Mouse (Mus musculus) forebrain, embryonic 11.5 days (tissue): ENCODE measurements at regions not wholly inside any gene's neighbourhood (a gene's known extent, or its start where the extent isn't known, plus 50 kb on each side); places are given as distances from the start of the nearest gene placed in this dataset.

ENCODE experiments used
- ATAC-seq: fragments of 200-750 bp; cut with Nextera tagmentation; replicated peaks from 2 replicates; pipeline ENCODE4 v1.8.0; 2017; ENCODE audit warnings: moderate TSS enrichment; ENCODE audit not compliant: low FRiP score
- DNase-seq: peaks from one replicate; pipeline ENCODE4 v3.0.0-alpha.2; 2017; ENCODE audit warnings: low spot score
- H3K27ac ChIP-seq: fragments of 300-500 bp; sonication (generic); 2 replicates; pipeline ENCODE4 v1.5.1; 2014; ENCODE audit warnings: low read depth, low read length
- H3K27me3 ChIP-seq: fragments of 300-500 bp; sonication (generic); 2 replicates; pipeline ENCODE4 v1.6.1; 2014; ENCODE audit warnings: mild to moderate bottlenecking, low read length, mixed read lengths; ENCODE audit not compliant: control insufficient read depth, insufficient read depth
- H3K36me3 ChIP-seq: fragments of 300-500 bp; sonication (generic); 2 replicates; pipeline ENCODE4 v1.6.1; 2014; ENCODE audit warnings: mild to moderate bottlenecking, low read length, moderate library complexity, mixed read lengths; ENCODE audit not compliant: control insufficient read depth, insufficient read depth
- H3K4me1 ChIP-seq: fragments of 300-500 bp; sonication (generic); replicated peaks from 2 replicates; pipeline ENCODE4 v1.6.1; 2014; ENCODE audit warnings: low read length, mixed read lengths; ENCODE audit not compliant: control insufficient read depth, insufficient read depth
- H3K4me2 ChIP-seq: fragments of 300-500 bp; sonication (generic); 2 replicates; pipeline ENCODE4 v1.6.1; 2014; ENCODE audit warnings: low read depth, mild to moderate bottlenecking, low read length, moderate library complexity, mixed read lengths; ENCODE audit not compliant: severe bottlenecking
- H3K4me3 ChIP-seq: fragments of 300-500 bp; sonication (generic); 2 replicates; pipeline ENCODE4 v1.5.1; 2014; ENCODE audit warnings: low read depth, low read length
- H3K9ac ChIP-seq: fragments of 300-500 bp; sonication (generic); 2 replicates; pipeline ENCODE4 v1.6.1; 2014; ENCODE audit warnings: low read length
- H3K9me3 ChIP-seq: fragments of 300-500 bp; sonication (generic); 2 replicates; pipeline ENCODE4 v1.6.1; 2016; ENCODE audit warnings: low read length, mixed read lengths; ENCODE audit not compliant: control insufficient read depth
- WGBS: fragments of 180-500 bp; shearing (Covaris S2); extraction: QIAGEN DNeasy Blood & Tissue Kit; methylation state at CpG from one replicate; pipeline ENCODE4 v1.1.7; 2014; 5-methylcytosine and 5-hydroxymethylcytosine counted together

DNA sequence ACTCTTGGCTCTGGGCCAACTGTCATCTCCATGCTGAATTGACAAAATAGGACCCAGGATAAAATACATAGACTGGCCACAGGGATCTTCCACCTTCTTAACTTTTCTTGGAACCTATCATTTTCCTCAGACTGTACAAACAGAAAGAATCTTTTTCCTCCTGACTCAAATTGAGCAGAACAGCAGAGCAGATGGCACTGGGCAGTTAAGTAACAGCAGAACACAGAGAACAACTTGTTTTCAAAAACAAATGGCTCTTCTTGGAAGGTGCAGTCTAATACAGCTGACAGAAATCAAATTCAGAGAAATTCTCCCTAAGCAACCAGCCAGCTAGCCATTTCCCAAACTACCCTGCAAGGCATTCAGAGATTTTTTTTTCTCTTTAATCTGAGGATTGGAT is 763.0 kb downstream of the Gsdmc2 start:
- Histone ChIP-seq H3K36me3 (no peaks in the 10 kb centered on the region), H3K4me3 (no peak overlapping the region), H3K27me3 (no peaks in the 10 kb centered on the region), H3K4me2 (no peak overlapping the region), H3K9ac (no peak overlapping the region), H3K9me3 (no peaks in the 10 kb centered on the region), H3K4me1 (no peaks in the 10 kb centered on the region), H3K27ac (no peak overlapping the region)
- no peak for ATAC-seq
- no peak for DNase-seq

DNA sequence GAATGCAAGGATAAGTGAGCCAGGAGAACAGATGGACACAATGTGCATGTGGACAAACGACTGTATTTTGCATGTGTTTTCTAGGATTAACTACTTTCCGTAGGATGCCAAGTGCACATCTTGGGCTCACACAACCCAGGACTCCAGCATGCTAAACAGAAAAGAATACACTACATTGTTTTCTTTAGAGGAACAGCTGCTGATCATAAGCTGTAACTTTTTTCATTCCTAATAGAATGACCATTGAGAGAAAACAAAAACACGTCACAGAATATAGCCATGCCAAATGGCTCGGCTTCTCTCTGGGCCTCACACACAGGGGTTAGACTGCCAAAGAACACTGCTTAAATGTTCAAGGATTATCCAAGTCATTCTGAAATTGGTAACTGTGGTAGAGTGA is 765.2 kb downstream of the Gsdmc2 start:
- H3K9ac ChIP-seq: no peak overlapping the region
- no peaks in the 10 kb centered on the region for H3K9me3 ChIP-seq
- DNase-seq: no peak
- 69% methylated on average over 4 of the region's 4 CpGs for WGBS
- no peak; the same call in 1 of the 2 replicates for ATAC-seq
- H3K4me2 ChIP-seq: no peak overlapping the region
- H3K27ac ChIP-seq: no peak overlapping the region
- no peaks in the 10 kb centered on the region for H3K36me3 ChIP-seq
- no peaks in the 10 kb centered on the region for H3K27me3 ChIP-seq
- no peak overlapping the region for H3K4me3 ChIP-seq
- no peaks in the 10 kb centered on the region for H3K4me1 ChIP-seq

DNA sequence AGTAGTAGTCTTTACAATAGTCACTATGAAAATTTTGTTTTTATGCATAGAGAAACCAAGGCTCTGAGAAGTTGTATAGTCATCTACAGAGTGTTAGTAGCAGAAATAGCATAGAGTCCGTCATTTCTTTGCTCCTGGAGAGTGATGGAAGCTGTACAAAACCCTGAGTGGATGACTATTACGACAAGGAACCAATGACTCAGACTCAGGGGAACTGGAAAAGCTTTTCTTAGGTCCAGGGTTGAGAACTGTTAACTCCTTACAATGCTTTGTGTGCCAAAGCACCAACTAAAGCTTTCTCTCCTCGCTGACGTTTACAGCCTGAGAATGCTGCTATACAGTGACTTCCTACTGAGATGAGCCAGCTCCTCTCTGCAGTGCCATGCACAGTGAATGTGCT is 773.1 kb downstream of the Gsdmc2 start:
- no peaks in the 10 kb centered on the region for H3K9me3 ChIP-seq
- 74% methylated on average over 4 of the region's 4 CpGs for WGBS
- DNase-seq: no peak
- H3K27me3 ChIP-seq: no peaks in the 10 kb centered on the region
- H3K4me1 ChIP-seq: no peaks in the 10 kb centered on the region
- no peak for ATAC-seq
- no peak overlapping the region for H3K4me3 ChIP-seq
- H3K4me2 ChIP-seq: no peak overlapping the region
- H3K27ac ChIP-seq: no peak overlapping the region
- H3K36me3 ChIP-seq: no peaks in the 10 kb centered on the region
- H3K9ac ChIP-seq: no peak overlapping the region

DNA sequence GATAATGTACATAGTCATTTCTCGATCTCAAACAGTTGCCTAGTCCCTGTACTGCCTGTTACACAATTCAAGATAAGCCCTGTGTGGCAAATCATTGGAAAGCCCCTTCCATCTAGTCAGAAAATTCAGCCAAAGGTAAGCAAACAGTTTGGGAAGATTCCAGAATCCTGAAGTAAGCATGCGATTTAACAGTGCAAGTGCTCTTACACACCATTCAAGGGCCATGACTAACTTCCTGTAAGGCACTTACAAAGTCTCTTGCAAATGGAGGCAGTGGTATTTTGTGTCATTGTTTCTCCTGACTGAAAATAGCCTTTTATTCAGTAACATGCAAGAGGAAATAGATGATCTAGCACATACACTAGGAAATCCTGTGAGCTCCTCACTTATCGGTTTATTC is 777.9 kb downstream of the Gsdmc2 start:
- WGBS: 94% methylated on average over 3 of the region's 3 CpGs
- no peak overlapping the region for H3K9ac ChIP-seq
- no peak overlapping the region for H3K27ac ChIP-seq

DNA sequence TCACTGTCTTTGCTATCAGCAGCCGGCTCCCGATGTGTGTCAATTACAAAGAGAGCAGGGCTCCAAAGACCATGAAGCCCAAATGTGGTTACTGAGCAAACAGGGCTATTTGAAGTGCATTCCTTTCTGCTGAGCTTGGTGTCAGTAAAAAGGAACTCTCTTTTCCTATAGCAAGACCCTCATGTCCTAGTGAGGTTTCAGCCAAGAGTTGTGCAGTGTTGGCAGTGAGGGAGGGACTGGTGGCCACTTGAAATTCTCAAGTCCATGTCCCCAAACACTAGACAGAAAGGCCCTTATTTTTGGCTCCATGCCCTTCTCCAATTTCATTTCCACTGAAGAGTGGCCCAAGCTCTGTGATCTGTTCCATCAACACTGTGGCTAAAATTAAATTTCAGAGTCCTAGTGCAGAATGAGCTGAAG is 778.9 kb downstream of the Gsdmc2 start:
- no peaks in the 10 kb centered on the region for H3K36me3 ChIP-seq
- ATAC-seq (no peak), DNase-seq (no peak)

More for the DNA sequence above, 777.9 kb downstream of the Gsdmc2 start:
- Histone ChIP-seq H3K27me3 (no peaks in the 10 kb centered on the region), H3K4me1 (no peaks in the 10 kb centered on the region), H3K36me3 (no peaks in the 10 kb centered on the region), H3K4me3 (no peak overlapping the region), H3K4me2 (no peak overlapping the region), H3K9me3 (no peaks in the 10 kb centered on the region)
- ATAC-seq (no peak), DNase-seq (no peak)

DNA sequence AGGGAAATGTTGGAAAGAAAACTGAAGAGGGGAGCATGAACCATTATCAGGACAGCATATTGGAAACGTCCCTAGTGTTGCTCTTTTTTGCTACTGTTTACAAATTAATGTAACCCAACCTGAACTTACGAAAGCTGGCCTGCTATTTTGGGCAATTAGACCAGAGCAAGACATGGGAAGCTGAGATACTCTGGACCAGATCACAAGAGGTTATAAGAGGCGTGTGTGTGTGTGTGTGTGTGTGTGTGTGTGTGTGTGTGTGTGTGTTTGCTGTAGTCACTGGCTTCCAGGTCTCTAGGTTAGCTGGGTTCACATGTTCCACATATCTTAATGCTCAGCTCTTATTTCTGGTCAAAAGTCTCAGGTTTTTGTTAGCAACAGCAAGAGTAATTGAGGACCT is 783.1 kb downstream of the Gsdmc2 start:
- Histone ChIP-seq H3K4me2 (no peak overlapping the region), H3K4me1 (no peaks in the 10 kb centered on the region), H3K9me3 (no peaks in the 10 kb centered on the region), H3K27me3 (no peaks in the 10 kb centered on the region), H3K36me3 (no peaks in the 10 kb centered on the region), H3K27ac (no peak overlapping the region), H3K9ac (no peak overlapping the region), H3K4me3 (no peak overlapping the region)
- ATAC-seq (no peak), DNase-seq (no peak)
- 76% methylated on average over 3 of the region's 3 CpGs for WGBS

More for the DNA sequence above, 778.9 kb downstream of the Gsdmc2 start:
- 78% methylated on average over 2 of the region's 2 CpGs for WGBS
- H3K9ac ChIP-seq: no peak overlapping the region
- H3K4me3 ChIP-seq: no peak overlapping the region
- H3K4me1 ChIP-seq: no peaks in the 10 kb centered on the region
- H3K4me2 ChIP-seq: no peak overlapping the region
- no peaks in the 10 kb centered on the region for H3K9me3 ChIP-seq
- H3K27me3 ChIP-seq: no peaks in the 10 kb centered on the region
- no peak overlapping the region for H3K27ac ChIP-seq

DNA sequence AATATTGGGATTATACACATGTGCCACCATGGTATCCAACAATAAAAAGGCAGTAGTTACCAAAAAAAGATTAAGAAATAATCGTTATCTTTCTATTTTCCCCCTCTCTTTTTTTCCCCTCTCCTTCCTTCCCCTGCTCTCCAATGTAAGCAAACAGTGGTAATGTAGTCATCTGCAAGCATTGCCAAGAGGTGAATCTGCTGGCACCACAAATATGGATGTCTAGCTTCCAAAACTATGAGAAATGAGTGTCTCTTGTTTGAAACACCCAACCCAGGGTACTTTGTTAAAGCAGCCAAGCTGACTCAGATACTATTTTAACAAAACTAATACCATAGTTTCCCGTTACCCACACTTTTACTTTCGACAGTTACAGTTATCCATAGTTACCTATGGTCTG is 784.2 kb downstream of the Gsdmc2 start:
- H3K36me3 ChIP-seq: no peaks in the 10 kb centered on the region
- 91% methylated on average over 3 of the region's 3 CpGs for WGBS
- H3K9ac ChIP-seq: no peak overlapping the region
- no peak overlapping the region for H3K4me3 ChIP-seq
- H3K27ac ChIP-seq: no peak overlapping the region
- H3K27me3 ChIP-seq: no peaks in the 10 kb centered on the region
- H3K4me2 ChIP-seq: no peak overlapping the region
- no peaks in the 10 kb centered on the region for H3K4me1 ChIP-seq
- ATAC-seq (no peak), DNase-seq (no peak)
- H3K9me3 ChIP-seq: no peaks in the 10 kb centered on the region

DNA sequence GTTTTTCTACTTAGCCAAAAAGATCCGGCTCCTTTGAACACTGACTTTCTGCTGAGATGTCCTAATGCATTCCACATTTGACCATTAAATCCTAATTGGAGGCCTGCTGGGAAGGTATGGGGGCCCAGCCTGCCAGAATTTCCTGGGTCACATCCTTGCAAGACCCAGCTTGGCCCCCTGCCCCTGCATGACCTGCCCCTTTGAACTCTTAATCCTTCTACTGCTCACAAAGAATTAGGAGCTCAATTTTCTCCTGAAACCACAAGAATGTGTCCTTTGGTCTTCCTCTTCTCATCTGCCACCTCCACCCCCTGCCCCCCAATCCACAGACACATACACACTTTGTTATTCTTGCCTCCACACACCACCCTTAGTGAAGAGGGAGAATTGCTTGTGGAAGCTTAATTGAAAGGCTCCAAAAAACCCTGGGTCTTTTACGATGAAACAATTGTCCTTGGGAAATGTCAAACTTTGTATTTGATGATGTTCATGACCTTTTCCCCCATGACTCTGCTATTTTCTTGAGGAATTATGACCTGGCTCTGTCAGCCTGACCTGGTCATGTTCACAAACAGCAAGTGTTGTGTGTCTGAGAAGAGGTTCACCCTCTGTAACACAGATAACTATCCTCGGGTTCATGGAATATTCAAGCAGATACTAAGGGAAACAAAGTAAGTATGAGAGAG is 792.3 kb downstream of the Gsdmc2 start:
- Histone ChIP-seq H3K27ac (no peak overlapping the region), H3K4me1 (peaks cover 5% of the 10 kb centered on the region; the same call in 1 of the 2 replicates), H3K9me3 (no peaks in the 10 kb centered on the region), H3K4me3 (no peak overlapping the region), H3K4me2 (no peak overlapping the region), H3K27me3 (no peaks in the 10 kb centered on the region), H3K36me3 (no peaks in the 10 kb centered on the region), H3K9ac (no peak overlapping the region)
- no peak for ATAC-seq
- under 1% methylated on average over 3 of the region's 3 CpGs for WGBS
- peak; percentile 56 for DNase-seq

DNA sequence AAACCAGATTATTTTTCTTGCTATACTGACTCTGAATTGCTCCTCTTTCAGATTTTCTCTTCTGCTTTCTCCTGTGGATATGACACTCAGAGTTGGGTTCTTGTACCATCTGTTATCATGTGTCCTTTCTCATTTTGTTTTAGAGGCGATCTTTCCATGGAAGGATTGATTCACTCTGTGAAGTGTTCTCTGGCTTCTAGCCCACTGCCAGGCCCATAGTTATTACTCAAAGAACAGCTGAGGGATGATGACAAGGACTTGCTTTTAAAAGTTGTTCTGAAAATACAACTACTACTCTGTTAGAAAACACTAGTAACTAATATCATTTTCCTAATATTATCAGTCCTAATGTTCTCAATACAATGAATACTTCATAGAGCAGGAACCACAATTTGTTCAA is 794.9 kb downstream of the Gsdmc2 start:
- Histone ChIP-seq H3K4me2 (no peak overlapping the region), H3K4me3 (no peak overlapping the region), H3K9ac (no peak overlapping the region), H3K9me3 (no peaks in the 10 kb centered on the region), H3K27ac (no peak overlapping the region), H3K36me3 (no peaks in the 10 kb centered on the region), H3K27me3 (no peaks in the 10 kb centered on the region), H3K4me1 (peaks cover 5% of the 10 kb centered on the region; the same call in 1 of the 2 replicates)
- WGBS: 83% methylated on average over 1 of the region's 1 CpGs
- DNase-seq (no peak), ATAC-seq (no peak)
